Mouse (Mus musculus) testis, adult 2 months (tissue): ENCODE data around the gene Foxa2. TPM values are rescaled to one million over a fixed set of nuclear protein-coding genes. Genes with fewer than 3 reads are reported as not detected.

Experiments used
- H3K27ac ChIP-seq: fragments of 200-500 bp; 2 replicates; pipeline ENCODE4 v1.5.1; 2012; ENCODE audit warnings: low read depth, low read length; ENCODE audit not compliant: control insufficient read depth, insufficient read depth
- H3K27me3 ChIP-seq: fragments of 200-500 bp; 2 replicates; pipeline ENCODE4 v1.6.1; 2012; ENCODE audit warnings: mild to moderate bottlenecking, low read length, moderate library complexity; ENCODE audit not compliant: control insufficient read depth, insufficient read depth
- H3K36me3 ChIP-seq: fragments of 200-500 bp; 2 replicates; pipeline ENCODE4 v1.6.1; 2012; ENCODE audit warnings: mild to moderate bottlenecking, low read length; ENCODE audit not compliant: control insufficient read depth, insufficient read depth
- H3K4me1 ChIP-seq: fragments of 200-500 bp; 2 replicates; pipeline ENCODE4 v1.6.1; 2012; ENCODE audit warnings: low read length; ENCODE audit not compliant: control insufficient read depth, insufficient read depth
- H3K4me3 ChIP-seq: fragments of 200-500 bp; 2 replicates; pipeline ENCODE4 v1.5.1; 2012; ENCODE audit warnings: low read depth, mild to moderate bottlenecking, low read length, moderate library complexity, mixed read lengths; ENCODE audit not compliant: control insufficient read depth
- CTCF ChIP-seq: fragments of 200-500 bp; IDR thresholded peaks from 2 replicates; pipeline ENCODE4 v1.5.1; 2012; ENCODE audit warnings: low read depth, mild to moderate bottlenecking, inconsistent platforms, low read length, moderate library complexity; ENCODE audit not compliant: control insufficient read depth, insufficient read depth, insufficient replicate concordance
- POLR2A ChIP-seq: fragments of 200-500 bp; IDR thresholded peaks from 2 replicates; pipeline ENCODE4 v1.6.1; 2012; ENCODE audit warnings: low read depth, mild to moderate bottlenecking, inconsistent platforms, low read length, moderate library complexity; ENCODE audit not compliant: control insufficient read depth
- polyA plus RNA-seq: library from polyadenylated mRNA; depleted of rRNA; stranded (reverse); fragments of >200 nt; gene quantifications from 2 replicates; pipeline ENCODE4 v1.2.3, GENCODE M21; 2012

Foxa2 gene
- polyA plus RNA-seq, 1 experiment = 0.23 TPM

DNA sequence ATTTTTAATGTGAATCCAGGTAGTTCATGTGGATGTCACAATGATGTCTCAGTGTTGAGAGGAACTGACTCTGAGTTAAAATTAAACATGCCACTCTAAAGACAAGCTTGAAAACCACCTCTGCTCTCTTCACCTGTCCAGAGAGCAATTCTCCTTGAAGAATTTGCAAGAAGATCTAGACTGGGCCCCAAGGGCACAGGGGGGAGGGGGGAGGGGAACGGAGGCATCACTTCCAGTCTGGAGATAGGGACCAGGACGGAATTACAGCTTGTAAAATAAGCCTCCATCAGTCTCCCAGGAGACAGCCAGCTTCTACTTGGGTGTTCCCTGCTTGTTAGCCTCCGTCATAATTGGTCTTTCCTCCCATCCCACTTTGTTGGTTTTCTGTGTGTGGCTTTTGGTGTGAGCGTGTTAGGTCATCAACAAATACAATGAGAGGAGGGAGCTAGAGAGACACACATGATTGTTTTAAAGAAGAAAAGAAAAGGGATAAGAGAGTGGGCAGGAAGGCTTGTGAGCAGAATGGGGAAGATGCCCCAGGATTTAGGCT, 10.1 kb downstream of the Foxa2 start:
- peaks cover 8% of the 10 kb centered on the region; the same call in 1 of the 2 replicates for H3K27me3 ChIP-seq
- peaks cover 5% of the 10 kb centered on the region for H3K4me1 ChIP-seq
- no peak overlapping the region for H3K27ac ChIP-seq
- H3K36me3 ChIP-seq = no peaks in the 10 kb centered on the region
- TF ChIP-seq CTCF = no peak
- TF ChIP-seq POLR2A = no peak
- no peak overlapping the region for H3K4me3 ChIP-seq

DNA sequence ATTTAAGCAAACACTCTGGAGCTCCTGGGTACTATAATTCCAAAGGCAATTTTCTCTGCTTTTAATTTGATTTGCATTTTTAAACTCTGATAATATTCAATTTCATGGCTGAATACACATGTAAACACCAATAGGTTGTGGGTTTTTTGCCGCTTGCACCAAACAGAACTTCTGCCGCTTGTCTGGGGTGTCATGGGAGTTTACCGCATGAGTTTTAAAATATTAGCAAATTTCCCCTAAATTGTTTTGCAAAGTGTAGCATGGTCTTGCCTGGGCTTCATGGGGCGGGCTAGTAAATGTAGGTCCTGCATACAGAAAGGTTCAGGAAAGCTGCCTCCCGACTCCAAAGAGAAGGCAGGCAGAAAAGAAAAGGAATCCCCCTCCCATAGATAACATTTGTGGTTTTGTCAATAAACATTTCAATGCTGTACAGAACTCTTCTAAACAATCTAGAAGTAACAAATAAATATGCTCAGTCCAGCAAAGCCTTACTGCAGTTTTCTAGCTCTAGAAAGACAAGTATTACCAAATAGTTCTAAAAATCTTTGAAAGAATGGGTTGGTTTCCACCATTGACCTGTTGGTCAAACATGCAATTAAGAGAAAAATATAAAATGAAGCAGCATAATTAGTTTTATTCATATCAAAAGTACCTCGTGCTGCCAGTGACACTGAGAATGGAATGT, 15.6 kb downstream of the Foxa2 start:
- H3K27me3 ChIP-seq = no peaks in the 10 kb centered on the region
- H3K27ac ChIP-seq = no peak overlapping the region
- no peak overlapping the region for H3K4me3 ChIP-seq
- peaks cover 13% of the 10 kb centered on the region for H3K4me1 ChIP-seq
- no peaks in the 10 kb centered on the region for H3K36me3 ChIP-seq
- no peak for TF ChIP-seq POLR2A

DNA sequence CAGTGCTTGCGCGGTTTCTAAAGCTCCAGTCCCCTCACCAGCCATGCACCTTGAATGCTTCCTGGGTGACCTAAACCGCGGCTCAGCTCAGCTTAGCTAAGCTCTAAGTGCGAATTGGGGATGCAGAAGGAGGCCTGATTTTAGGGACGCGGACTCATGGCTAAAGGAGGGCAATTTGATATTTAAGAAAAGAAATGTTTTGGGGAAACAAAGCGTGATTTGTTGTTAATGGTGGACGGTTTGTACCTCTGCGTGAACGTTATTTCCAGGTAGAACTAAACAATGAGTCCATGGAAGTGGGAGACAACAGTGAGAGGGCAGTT, 16.2 kb downstream of the Foxa2 start:
- peaks cover 13% of the 10 kb centered on the region for H3K4me1 ChIP-seq
- no peak for TF ChIP-seq CTCF
- TF ChIP-seq POLR2A = no peak
- no peaks in the 10 kb centered on the region for H3K27me3 ChIP-seq
- H3K27ac ChIP-seq = no peak overlapping the region
- no peaks in the 10 kb centered on the region for H3K36me3 ChIP-seq
- no peak overlapping the region; the same call in 1 of the 2 replicates for H3K4me3 ChIP-seq

DNA sequence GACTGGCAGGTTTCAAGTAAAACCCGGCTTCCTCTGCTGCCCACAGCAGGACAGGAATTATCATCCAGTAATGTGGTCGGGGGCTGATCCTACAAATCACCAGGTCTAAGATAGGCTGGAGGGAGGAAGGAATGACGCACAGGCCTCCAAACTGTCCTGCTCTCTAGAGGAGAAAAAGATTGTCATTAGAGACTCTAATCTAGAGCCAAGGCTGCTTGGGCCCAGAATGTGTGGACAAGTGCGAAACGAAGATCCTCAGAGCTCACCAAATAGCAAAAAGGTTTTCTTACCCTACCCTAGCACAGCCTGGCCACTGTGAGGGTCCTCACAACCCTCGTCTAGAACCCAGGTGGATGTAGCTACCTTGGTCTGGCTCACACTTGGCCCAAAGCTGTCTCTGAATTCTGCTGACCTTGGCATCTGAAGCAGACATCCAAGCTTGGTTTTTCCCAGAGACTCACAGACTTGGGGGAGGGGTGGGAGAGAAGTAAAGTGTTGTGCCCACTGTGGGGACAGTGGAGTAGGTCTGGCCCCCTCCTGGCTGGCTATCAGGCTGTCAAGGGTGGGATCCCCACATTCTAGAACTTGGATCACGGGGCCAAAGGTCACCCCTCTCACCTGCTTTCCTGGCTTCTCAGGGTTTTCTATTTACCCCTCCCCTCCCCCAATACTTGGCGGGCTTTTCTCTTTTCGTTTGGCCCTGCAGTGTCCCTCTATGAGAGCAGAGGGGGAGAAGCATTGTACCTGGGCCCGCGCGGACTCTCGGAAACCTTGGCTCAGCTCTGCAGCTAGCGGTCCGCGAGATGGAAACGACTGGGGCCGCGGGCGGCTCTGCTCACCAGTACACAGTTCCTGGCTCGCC, 16.8 kb downstream of the Foxa2 start:
- no peak overlapping the region; the same call in 1 of the 2 replicates for H3K4me3 ChIP-seq
- H3K36me3 ChIP-seq = no peaks in the 10 kb centered on the region
- H3K4me1 ChIP-seq = peaks cover 13% of the 10 kb centered on the region
- TF ChIP-seq POLR2A (no peak), CTCF (no peak)
- no peak overlapping the region for H3K27ac ChIP-seq
- no peaks in the 10 kb centered on the region for H3K27me3 ChIP-seq

DNA sequence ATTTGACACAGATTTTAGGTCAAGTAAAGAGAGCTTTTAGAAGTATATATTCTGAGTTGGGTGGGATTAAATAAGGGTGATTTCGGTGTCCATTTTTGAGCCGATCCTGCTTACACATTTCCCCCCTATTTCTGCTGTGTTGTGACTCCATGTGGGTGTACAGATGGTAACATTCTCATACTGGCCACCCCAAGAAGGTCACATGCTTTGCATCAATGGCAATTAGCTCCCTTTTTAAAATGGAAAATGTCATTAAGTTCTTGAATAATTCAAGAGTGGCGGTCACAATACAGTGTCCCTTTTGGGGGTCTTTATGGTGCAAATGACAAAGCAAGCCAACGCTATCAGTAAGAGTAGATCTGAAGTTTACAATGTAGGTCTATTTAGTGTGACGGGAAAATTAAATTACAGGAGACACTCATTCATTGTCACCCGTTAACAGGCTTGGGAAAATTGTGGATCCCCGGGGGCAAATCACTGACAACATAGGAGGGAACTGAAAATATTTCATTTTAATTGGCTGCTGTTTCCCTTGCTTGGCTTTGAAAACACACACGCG, 17.6 kb downstream of the Foxa2 start:
- no peaks in the 10 kb centered on the region for H3K36me3 ChIP-seq
- no peak overlapping the region for H3K27ac ChIP-seq
- TF ChIP-seq POLR2A (no peak), CTCF (no peak)
- peaks cover 13% of the 10 kb centered on the region for H3K4me1 ChIP-seq
- H3K27me3 ChIP-seq = no peaks in the 10 kb centered on the region
- H3K4me3 ChIP-seq = no peak overlapping the region

DNA sequence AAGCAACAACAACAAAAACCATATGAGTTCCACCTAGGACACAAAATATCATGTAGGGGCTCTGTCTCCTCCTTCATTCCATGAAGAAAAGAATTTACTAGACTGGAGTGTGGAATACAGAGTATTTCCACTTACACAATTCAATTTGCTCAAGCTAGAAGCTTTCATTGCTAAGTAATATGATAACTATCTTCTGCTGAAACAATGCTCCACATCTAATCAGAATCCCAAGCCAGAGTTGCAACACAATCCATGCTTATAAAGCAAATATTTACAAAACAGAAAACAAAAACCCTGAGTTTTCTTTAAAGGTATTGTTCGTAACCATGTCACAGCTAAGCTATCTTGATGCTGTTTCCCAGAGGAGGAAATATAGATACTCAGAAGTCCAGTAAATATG, 20.4 kb downstream of the Foxa2 start:
- TF ChIP-seq CTCF (no peak), POLR2A (no peak)
- H3K27me3 ChIP-seq = no peaks in the 10 kb centered on the region
- no peak overlapping the region for H3K27ac ChIP-seq
- no peaks in the 10 kb centered on the region for H3K36me3 ChIP-seq
- H3K4me1 ChIP-seq = peaks cover 13% of the 10 kb centered on the region
- H3K4me3 ChIP-seq = no peak overlapping the region

DNA sequence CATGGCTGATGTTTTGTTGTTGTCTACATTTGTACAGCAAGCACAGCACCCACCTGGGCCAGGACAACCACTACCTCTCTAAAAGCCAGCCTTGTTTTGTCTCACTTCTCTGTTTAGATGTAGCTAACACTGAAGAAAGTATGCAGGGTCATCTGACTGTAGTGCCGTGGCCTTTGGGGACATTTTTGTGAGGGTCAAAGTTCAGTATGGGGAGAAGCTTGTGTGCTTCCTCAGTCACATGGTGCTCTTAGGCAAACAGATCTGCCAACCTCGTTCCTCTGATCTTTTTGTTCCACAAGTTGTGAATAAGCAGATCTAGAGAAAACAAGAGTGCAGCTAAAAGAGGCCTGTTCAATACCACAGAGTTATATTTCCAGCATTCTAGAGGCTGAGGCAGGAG, 21.3 kb downstream of the Foxa2 start:
- TF ChIP-seq CTCF (no peak), POLR2A (no peak)
- Histone ChIP-seq H3K36me3 (no peaks in the 10 kb centered on the region), H3K27me3 (no peaks in the 10 kb centered on the region), H3K4me3 (no peak overlapping the region), H3K27ac (no peak overlapping the region), H3K4me1 (peaks cover 11% of the 10 kb centered on the region)
